Mouse (Mus musculus) thymus, adult 2 months (tissue): ENCODE results near the gene Stxbp1.

ENCODE experiments used
- CTCF ChIP-seq: fragments of 200-500 bp; IDR thresholded peaks from 2 replicates; pipeline ENCODE4 v1.5.1; 2012; ENCODE audit warnings: mild to moderate bottlenecking, control low read depth, low read length, moderate library complexity, borderline replicate concordance; ENCODE audit not compliant: control insufficient read depth, poor library complexity, insufficient read depth; ENCODE audit errors: extremely low read depth
- POLR2A ChIP-seq: fragments of 200-500 bp; IDR thresholded peaks from 2 replicates; pipeline ENCODE4 v1.6.1; 2012; ENCODE audit warnings: mild to moderate bottlenecking, low read length, control low read depth, moderate library complexity; ENCODE audit not compliant: control insufficient read depth, poor library complexity, insufficient read depth; ENCODE audit errors: extremely low read depth

DNA sequence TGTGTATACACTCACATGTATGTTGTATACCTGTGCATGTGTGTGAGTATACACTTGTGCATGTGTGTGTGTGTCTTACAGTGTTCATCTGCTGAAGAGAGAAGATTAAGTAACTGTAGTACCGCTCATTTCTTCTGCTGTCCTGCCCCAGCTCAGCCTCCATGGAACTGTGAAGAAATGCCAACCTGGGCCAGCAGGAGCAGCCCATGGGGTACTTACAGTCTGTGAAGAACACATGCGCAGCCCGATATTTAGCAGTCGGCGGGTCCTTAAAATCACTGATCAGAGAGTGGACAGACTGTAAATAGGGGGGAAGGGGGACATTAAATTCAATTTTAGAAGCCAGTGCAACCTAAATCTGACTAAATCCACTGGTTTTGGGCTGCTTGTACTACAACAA is 28.8 kb downstream of the Stxbp1 start:
- no peak for TF ChIP-seq CTCF
- no peak for TF ChIP-seq POLR2A
